Mouse (Mus musculus) CD4-positive naive resting alpha-beta T cell, adult 57 days (primary cell): ENCODE data around the gene Shisal2b. TPM values are rescaled to one million over a fixed set of nuclear protein-coding genes. Genes with fewer than 3 reads are reported as not detected.

ENCODE experiments used
- total RNA-seq: library from RNA; stranded (reverse); gene quantifications from one replicate; pipeline ENCODE4 v1.2.4, GENCODE M21; 2023

Shisal2b gene
- total RNA-seq: not detected

GRCm38 (mm10) chr13:104863127-104863979 lies at the start of gene Shisal2b:
Gene Shisal2b, minus strand, starts transcription at chr13:104863893.

DNA sequence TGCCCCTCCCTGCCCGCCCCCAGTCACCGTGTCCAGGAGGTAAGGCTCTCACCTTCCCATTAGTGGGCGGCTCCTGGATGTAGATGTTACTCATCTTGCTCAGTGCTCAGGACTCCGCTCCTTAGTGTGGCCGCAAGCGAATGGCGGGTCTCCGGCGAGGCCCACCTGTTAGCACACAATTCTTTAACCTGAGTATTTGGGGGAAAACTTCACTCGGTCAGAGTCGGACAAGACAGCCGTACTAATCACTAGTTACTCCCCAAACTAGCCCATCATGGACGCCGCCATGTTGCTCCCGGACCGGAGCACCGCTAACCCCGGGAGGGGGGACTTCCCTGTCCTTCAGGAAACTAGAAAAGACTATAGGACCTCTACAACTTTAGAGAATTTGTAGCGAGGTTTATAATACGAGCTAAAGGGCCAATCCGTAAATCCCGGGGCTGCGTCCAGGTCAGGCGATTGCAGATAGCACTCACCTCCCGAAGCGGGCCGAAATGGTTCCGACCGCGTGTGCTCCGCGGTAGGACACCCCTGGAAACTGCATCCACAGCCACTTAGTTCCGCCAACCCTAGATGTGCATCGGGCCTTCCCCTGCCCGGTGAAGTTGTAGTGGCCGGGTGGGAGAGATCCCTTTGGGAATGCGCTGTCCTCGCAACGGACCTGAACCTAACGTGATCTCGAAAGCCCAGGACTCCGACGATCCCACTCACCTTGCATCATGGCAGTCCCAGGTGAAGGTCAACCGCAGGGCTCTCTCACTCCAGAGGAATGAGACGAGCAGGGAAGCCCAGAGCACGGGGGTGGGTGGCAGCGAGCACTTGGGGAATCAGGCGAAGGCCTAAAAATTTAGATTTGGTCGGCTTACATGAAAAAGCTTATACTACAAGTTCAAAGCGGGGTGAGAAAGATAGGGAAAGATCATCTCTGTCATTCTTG lies 46.8 kb downstream of the Shisal2b start, which contains the start of gene Cwc27:
Gene Cwc27, minus strand, starts transcription at position 508 of the 937 bp plus-strand sequence.

Other genes with a start within 250 kb of the Shisal2b start
- gene Srek1ip1, start 71.4 kb downstream of the Shisal2b start, total RNA-seq: 7.5 TPM
- 30.0 TPM for gene Cwc27, start 46.8 kb downstream of the Shisal2b start, total RNA-seq
- gene Rgs7bp, start 191.0 kb upstream of the Shisal2b start, total RNA-seq: not detected
- gene 4933425L06Rik, start 218.2 kb upstream of the Shisal2b start, total RNA-seq: not detected